Mouse (Mus musculus) right cerebral cortex, postnatal 10 days (tissue): ENCODE measurements around the gene Teddm1a.

ENCODE experiments used
- DNase-seq, 2 experiments: peaks; one replicate each; pipeline ENCODE4 v3.0.0; 2021; ENCODE audit warnings: low spot score in 2 of 2

Gene Teddm1a

DNA sequence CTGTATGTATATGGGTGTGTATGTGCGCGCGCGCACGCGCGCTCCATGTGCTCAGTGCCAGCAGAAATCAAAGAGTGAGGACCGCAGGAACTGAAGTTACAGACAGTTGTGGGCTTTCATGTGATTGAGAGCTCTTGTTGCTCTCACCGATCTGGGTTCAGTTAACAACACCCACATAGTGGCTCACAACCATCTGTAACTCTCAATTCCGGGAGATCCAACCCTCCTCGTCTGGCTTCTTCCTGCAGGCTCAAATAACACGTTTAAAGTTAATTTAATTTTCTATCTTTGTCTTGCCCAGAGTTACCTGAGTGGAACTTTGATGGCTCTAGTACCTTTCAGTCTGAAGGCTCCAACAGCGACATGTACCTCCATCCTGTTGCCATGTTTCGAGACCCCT, 12.7 kb downstream of the Teddm1a start:
- DNase-seq = no peak

DNA sequence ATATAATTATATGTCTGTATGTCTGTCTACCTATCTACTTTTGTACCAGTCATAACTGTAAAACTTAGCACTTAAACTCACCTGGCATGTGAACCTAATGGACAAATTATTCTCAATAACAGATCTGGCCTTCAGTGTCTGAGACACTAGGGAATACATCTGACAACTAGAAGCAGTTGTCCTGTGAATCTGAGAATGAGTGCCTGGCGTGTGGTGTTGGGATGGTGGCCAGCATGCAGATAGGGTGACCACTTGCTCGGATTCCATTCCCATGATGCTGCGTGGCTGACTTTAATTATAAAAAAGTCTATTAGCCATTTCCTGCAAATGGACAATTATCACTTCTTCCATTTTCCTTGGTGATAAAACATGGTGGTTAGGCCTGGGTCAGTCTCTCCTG, 14.3 kb downstream of the Teddm1a start:
- no peak for DNase-seq

DNA sequence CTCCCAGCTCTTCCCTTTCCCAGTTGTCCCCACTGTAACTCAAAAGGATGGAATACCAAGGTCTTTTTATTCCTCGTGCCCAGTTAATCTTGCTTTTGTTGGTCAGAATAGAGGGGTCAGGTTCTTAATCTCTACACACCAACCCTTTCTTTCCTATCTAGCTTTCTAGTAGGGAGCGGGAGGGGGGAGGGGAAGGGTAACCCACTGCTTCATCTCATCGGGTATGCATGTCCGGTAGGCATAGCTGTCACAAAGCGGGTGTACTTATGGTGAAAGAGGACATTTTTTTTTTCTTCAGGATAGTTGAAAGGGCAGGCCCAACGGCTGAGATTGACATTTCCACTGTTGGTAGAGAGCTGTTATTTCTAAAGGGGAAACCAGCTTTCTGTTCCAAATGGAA, 16.7 kb downstream of the Teddm1a start:
- DNase-seq = no peak

DNA sequence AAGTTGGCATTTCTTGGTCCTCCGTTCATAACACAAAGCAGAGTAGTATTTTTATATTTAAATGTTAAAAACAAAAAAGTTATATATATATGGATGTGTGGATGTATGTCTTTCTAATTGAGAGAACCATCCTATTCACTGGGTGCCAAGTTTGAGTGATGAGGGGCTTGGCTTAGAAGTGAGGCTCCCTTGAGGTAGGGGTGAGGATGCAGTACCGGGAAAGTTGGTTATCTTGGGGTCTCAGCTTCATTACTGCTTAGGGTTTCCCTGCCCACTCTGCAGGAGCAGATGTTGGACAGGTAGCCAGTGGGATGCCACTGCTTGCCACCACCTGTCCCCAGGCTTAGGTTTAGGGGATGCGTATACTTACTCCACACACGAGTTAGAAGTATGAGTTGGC, 17.2 kb downstream of the Teddm1a start:
- no peak for DNase-seq

DNA sequence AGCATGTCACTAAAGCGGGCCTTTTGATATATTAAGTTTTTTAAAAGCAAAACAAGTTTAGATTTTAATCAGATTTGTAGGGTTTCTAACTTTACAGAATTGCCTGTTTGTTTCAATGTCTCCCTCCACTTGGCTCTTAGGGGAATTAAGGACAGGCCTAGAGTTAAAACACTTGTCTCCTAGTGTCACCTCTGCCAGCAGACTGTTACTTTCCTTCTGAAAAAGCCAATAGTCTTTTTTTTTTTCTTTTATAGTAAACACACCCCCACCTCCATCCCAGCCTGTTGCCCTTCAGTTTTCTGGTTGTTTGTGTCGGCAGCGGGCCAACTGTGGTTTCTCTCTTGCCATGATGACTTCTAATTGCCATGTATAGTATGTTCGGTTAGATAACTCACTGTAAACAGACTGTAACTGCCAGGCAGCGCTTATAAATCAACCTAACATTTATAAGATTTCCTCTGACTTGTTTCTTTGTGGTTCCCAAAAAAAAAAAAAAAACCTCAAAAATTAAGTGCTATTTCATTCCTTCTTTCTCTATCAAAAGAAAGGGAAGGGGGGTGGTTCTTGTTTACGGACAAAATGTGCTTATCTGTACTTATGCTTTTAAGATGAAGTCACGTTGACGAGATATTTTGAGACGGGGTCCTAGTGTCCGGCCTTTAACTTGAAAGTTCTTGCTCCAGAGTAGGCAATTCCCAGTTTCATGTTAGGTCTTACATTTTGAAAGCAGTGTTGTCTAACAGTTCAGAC, 17.8 kb downstream of the Teddm1a start:
- no peak for DNase-seq

DNA sequence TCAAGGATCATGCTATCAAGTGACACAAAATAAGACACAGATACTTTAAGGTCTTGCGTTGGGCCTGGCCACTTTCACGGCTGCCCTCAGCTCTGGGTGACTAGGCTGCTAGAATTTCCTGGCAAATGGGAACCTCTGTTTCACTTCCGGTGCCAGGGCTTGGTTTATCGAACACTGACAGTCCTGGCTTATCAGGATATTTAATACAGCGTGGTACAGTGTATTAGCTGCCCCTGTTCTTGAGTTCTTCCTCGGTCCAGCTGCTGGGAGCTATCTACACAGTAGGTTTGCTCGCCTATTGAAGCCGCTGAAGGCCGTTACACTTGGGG, 18.4 kb downstream of the Teddm1a start:
- DNase-seq = no peak

DNA sequence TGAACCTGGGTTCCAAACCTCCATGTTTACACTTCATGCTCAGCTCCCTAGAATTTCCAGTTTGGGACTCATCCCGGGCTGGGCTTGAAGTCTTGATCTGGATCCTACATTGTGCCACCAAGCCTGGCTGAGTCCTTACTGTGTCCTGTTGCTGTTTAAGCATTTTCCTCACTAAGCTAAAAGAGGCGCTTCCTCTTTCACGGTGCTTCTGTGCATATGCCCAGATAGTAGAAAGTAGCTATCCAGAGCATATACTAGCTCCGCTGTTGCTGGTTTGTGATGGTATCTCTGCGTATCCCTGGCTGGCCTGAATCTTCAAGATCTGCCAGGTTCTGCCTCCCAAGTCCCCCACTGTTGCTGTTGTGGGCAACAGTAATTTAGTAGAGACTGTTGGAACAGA, 18.9 kb downstream of the Teddm1a start:
- DNase-seq = no peak

DNA sequence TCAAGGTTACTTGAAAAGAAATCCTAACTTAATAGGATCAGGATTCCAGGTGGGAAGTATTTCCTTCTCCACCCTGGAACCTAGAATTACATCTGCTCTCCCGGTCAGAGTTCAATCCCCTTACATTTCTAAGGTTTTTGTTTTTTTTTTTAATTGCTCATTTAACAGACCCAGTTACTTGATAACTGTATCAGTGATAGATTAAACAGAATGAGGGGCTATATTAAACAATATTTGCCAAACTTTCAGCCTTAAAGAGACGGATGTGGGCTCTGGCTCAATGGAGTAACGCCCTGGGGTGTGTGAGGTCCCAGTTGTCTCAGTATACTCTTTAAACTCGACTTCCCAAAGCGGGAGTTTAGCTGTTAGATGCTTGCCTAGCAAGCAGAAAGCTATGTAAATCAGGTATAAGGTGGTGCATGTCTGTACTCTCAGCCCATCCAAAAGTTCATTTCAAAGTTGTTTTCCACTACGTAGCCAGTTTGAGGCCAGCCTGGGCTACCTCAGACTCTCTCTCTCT, 19.8 kb downstream of the Teddm1a start:
- no peak for DNase-seq

DNA sequence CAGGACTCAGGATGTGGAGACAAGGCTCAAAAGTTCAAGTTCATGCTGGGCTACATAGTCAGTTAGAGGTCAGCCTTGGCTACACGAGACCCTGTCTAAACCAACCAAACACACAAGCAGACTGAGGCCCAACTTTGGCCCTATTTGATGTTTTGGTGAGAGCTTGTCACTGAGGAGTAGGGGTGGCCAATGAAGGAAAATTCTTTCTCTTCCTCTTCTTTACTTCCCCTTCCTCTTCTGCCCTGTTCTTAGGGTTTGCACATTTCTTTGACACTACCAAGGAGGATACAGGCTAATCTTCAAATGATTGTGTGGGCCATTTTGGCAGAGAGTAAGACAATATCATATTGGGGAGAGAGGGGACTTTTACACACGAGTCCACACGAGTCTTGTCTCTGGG, 22.3 kb downstream of the Teddm1a start:
- no peak for DNase-seq

DNA sequence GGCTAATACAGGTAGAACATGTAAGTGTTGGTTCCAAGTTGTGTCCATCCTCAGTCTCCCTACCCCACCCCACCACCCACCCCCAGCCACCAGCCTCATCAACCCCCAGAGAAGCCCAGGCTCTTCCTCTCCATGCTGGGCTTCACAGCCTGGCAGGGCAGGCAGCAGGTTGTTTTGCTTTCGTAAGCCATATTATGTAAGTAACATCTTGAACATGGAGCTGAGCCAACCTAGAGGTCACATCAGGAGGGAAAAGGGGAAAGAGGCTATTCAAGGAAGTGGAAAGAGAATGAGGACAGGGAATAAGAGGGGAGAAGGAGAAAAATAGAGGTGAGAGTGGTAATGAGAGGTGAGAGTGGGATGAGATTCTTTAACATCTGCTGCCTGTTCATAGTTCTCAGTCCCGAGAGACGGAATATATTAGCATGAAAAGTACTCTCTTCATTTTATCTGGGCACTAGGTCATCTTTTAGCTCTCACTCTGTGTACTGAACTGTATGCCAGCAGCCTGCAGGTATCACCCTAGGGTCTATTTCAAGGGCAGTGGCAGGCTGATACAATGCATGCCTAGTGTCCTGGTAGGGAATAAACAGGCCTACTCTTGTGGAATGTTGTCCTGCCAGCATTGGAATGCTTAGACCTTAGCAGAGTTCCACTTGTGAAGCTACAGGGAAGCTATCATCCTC, 27.1 kb downstream of the Teddm1a start:
- no peak for DNase-seq

DNA sequence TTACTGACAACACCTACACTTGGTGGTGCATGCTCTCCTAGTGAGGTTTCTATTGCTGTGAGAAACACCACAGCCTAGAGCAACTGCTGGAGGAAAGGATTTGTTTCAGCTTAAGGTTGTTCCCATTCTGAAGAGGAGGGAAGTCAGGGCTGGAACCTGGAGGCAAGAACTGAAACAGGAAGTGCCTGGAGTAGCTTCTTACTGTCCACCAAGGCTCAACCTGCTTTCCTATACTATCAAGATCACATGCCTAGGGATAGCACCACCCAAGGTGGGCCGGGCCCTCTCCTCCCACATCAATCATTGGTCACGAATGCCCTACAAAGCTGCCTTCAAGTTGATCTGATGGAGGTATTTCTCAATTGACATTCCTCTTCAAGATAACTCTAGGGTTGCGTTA, 30.1 kb downstream of the Teddm1a start:
- no peak for DNase-seq

DNA sequence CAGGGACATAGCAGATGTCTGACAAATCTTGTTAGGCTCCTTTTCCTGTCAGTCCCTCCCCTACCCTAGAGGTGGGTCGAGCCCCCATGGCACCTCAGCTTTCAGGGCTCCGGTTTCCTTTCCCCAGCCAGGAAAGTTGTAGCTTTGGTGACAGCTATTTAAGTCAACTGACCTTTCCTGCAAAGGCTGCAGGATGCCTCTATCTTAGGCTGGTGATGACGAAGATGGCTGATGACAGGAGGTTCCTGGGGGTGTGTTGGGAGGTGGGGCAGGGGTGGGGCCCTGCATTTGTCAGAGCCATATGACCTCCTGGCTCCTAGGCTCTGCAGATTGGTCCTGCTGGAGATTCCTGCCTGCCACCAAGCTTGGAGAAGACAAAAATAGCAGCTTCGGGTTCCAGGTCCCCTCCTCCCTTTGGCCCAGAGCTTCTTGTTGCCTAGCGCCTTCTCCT, 31.1 kb downstream of the Teddm1a start:
- no peak for DNase-seq

DNA sequence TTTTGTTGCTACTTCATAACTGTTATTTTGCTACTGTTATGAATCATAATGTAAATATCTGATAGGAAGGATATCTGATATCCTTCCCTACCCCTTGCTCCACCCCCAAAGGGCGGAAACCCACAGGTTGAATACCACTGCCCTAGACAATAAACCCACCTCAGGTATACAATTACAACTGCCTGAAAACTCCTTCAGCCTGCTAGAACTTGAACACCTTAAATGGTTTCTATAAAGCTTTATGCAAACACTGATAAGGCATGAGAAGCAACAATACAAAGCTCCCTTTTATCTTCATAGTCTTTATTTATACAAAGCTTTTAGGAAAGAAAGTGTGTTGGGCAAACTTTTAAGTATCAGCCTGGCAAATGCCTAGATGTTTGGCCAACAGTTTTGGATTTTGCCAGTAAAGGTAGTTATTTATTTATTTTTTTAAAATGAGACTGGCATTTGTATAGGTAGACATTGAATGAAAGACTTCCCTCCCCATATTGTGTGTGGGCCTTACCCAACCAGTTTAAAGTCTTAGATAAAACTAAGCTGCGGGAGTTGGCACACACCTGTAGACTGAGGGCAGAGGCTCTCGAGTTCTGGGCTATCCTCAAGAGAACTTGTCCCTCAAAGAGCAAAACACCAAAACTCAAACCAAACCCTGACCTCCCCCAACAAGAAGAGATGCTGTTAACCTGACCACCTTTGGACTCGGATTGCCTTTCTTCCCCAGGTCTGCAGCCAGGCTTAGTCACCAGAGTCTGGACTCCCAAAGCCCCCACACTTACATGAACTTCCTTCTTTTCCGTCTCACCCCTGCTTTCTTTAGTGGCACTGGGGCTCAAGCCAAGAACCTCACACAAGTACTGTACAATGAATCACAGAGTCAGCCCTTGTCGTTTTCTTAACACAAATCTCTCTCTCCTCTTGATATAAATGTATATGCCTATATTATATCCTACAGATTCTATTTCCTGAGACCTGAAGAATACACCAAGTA, 33.1 kb downstream of the Teddm1a start:
- DNase-seq = no peak

DNA sequence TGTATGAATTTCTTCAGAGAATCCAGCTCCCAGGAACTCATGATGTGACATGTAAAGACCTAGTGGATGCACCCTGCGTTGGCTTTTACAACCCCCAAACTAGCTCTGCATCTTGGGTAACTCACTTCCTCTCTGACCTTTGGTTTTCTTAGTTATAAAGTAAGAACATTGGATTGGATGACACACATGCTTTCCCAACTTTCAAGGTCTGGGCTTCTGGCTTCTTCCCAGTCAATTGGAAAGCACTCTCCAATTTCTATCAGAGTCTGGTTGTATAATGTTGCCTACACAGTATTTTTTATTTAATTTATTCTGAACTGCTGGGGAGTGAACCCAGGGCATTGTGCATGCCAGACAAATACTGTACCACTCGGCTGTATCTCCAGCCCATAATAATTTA, 38.9 kb downstream of the Teddm1a start:
- DNase-seq = no peak

DNA sequence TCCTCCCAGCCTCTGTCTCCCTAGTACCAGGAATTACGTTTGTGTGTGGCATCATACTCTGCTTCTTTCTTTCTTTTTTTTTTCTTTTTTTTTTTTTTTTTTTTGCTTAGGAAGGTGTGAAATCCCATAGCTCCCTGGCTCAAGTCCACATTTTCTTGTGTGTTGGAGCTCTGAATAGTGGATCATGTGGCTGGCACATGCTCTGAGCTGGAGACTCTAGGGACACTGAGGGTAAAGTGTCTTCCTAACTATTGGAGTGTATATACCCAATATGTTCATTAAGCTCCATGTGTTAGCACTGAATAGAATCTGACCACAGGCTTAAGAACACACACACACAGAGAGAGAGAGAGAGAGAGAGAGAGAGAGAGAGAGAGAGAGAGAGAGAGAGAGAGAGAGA, 42.2 kb downstream of the Teddm1a start:
- no peak for DNase-seq

DNA sequence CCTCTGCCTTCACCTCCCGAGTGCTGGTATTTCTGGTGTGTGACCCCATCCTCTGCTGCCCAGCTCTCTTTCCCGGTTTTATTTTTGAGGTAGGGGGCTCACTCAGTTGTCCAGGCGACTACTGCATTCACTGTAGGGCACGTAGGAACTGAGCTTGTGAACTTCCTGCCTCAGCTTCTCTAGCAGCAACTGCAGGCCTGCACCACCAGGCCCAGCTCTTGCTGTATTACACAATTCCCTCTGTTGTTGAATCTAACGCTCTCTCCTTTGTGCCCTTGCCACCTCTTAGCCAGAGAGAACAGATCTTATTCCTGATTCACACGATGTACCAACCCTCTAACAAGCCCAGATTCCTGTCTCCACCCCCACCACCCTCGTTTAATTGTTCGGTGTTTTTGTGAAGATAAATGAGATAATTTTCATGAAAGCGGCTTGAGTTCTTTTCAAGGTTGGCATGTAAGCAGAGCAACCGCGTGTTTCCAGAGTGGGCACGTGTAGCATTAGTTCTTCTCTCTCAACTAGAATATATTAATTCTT, 44.4 kb downstream of the Teddm1a start:
- DNase-seq = no peak

DNA sequence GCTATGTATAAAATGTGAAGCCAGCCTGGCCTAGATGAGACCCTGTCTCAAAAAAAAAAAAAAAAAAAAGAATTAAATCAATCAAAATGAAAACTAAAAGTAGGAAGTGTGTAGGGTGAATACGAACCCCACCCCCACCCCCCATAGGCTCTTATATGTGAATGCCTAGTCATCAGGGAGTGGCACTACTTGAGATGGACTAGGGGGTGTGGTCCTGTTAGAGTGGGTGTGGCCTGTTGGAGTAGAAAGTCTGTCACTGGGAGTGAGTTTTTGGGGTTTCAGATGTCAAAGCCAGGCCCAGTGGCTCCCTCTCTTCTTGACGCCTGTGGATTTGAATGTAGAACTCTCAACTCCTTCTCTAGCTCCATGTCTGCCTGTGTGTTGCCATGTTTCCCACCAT, 45.5 kb downstream of the Teddm1a start:
- no peak for DNase-seq

DNA sequence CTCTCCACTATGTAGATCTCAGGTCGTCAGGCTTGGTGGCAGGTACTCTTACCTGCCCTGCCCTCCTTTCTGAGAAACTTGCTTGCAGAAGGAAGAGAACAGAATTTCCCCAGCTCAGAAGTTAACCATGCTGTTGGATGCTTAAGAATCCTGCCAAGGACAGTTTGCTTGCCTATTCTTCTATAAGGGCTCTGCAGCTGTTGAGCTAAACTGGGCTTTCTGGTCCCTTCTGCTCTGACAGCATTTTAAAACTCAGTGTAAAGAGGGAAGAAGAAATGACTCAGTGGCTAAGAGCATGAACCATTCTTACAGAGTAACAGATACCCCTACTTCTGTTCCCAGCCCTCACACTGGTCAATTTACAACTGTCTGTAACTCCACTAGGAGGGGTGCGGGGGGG, 49.4 kb downstream of the Teddm1a start:
- peak in 1 of 2 experiments; percentile 50 for DNase-seq
